Mouse (Mus musculus) midbrain, embryonic 14.5 days (tissue): Measurements from ENCODE around the gene Homer1. TPM values are rescaled to one million over a fixed set of nuclear protein-coding genes. Genes with fewer than 3 reads are reported as not detected.

Source experiments
- ATAC-seq: fragments of 200-750 bp; cut with Nextera tagmentation; 2 replicates; pipeline ENCODE4 v1.8.0; 2017; ENCODE audit warnings: moderate number of reproducible peaks, moderate library complexity; ENCODE audit not compliant: low FRiP score, low TSS enrichment
- DNase-seq: peaks from one replicate; pipeline ENCODE4 v3.0.0-alpha.2; 2015
- H3K27ac ChIP-seq: fragments of 300-500 bp; sonication (generic); replicated peaks from 2 replicates; pipeline ENCODE4 v1.5.1; 2014; ENCODE audit warnings: mild to moderate bottlenecking, low read depth, low read length, moderate library complexity
- H3K27me3 ChIP-seq: fragments of 300-500 bp; sonication (generic); 2 replicates; pipeline ENCODE4 v1.6.1; 2014; ENCODE audit warnings: low read length, control low read depth, mixed read lengths; ENCODE audit not compliant: control insufficient read depth, insufficient read depth
- H3K36me3 ChIP-seq: fragments of 300-500 bp; sonication (generic); 2 replicates; pipeline ENCODE4 v1.6.1; 2014; ENCODE audit warnings: low read length, control low read depth; ENCODE audit not compliant: control insufficient read depth, insufficient read depth
- H3K4me1 ChIP-seq: fragments of 300-500 bp; sonication (generic); 2 replicates; pipeline ENCODE4 v1.6.1; 2014; ENCODE audit warnings: mild to moderate bottlenecking, antibody characterized with exemption, low read length, control low read depth; ENCODE audit not compliant: control insufficient read depth, insufficient read depth
- H3K4me2 ChIP-seq: fragments of 300-500 bp; sonication (generic); 2 replicates; pipeline ENCODE4 v1.6.1; 2014; ENCODE audit warnings: mild to moderate bottlenecking, low read length, moderate library complexity
- H3K4me3 ChIP-seq: fragments of 300-500 bp; sonication (generic); replicated peaks from 2 replicates; pipeline ENCODE4 v1.5.1; 2014; ENCODE audit warnings: low read depth, low read length
- H3K9ac ChIP-seq: fragments of 300-500 bp; sonication (generic); replicated peaks from 2 replicates; pipeline ENCODE4 v1.6.1; 2014; ENCODE audit warnings: mild to moderate bottlenecking, low read length, moderate library complexity
- H3K9me3 ChIP-seq: fragments of 300-500 bp; sonication (generic); 2 replicates; pipeline ENCODE4 v1.6.1; 2016; ENCODE audit warnings: low read length, control low read depth, mixed read lengths; ENCODE audit not compliant: control insufficient read depth
- WGBS: fragments of 180-500 bp; shearing (Covaris S2); extraction: QIAGEN DNeasy Blood & Tissue Kit; methylation state at CpG from one replicate; pipeline ENCODE4 v1.1.7; 2014; 5-methylcytosine and 5-hydroxymethylcytosine counted together
- polyA plus RNA-seq: library from polyadenylated mRNA; unstranded; fragments of >200 nt; fragmentation: Nextera tagmentation; extraction: Ambion mirVana; gene quantifications from 2 replicates; pipeline ENCODE4 v1.2.1, GENCODE M21; 2014

Gene Homer1
- polyA plus RNA-seq, 1 experiment from 2014 or later = 17.1 TPM

DNA sequence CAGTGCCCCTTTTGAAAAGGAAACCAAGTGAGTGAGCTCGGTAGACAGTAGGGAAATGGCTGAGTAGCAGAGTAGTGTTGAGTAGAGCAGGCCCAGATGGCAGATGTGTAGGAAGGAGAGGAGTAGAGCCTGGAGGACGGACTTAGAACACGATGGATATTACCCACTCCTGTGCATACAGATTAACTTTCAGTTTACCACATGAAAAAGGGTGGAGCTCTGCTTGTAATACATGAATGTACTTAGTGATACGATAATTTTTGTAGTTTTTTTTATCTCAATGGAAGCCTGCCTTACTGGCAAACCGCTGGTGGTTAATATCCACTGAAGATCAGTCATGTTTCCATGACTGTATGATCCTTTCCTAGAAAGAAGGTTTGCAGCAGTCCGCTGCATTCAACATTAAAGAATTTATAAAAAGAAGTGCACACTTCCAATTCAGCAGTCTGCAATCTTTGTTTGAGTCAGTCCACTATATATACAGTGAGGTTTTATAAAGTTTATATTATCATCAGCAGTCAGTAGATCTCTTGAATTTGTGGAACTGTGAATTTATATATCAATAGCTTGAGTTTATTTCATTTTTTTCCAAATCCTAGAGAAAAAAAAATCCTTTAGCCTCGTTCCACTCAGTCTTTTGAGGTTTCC is 89.3 kb downstream of the Homer1 start:
- peaks cover 5% of the 10 kb centered on the region; the same call in 1 of the 2 replicates for H3K36me3 ChIP-seq
- H3K27me3 ChIP-seq = no peaks in the 10 kb centered on the region
- no peaks in the 10 kb centered on the region for H3K4me1 ChIP-seq
- no peak for DNase-seq
- H3K9ac ChIP-seq = no peak overlapping the region
- WGBS = 73% methylated on average over 7 of the region's 7 CpGs
- no peaks in the 10 kb centered on the region for H3K9me3 ChIP-seq
- ATAC-seq = no peak
- H3K4me3 ChIP-seq = no peak overlapping the region
- H3K4me2 ChIP-seq = no peak overlapping the region
- no peak overlapping the region for H3K27ac ChIP-seq

GRCm38 (mm10) chr13:93389242-93389625 is 89.8 kb downstream of the Homer1 start:
- no peak overlapping the region for H3K9ac ChIP-seq
- ATAC-seq (no peak), DNase-seq (peak; percentile 8)
- H3K36me3 ChIP-seq = peaks cover 10% of the 10 kb centered on the region; the same call in 1 of the 2 replicates
- no peaks in the 10 kb centered on the region for H3K9me3 ChIP-seq
- H3K4me2 ChIP-seq = no peak overlapping the region
- H3K27ac ChIP-seq = no peak overlapping the region
- 39% methylated on average over 2 of the region's 2 CpGs for WGBS
- no peaks in the 10 kb centered on the region for H3K27me3 ChIP-seq
- no peak overlapping the region for H3K4me3 ChIP-seq
- H3K4me1 ChIP-seq = no peaks in the 10 kb centered on the region

DNA sequence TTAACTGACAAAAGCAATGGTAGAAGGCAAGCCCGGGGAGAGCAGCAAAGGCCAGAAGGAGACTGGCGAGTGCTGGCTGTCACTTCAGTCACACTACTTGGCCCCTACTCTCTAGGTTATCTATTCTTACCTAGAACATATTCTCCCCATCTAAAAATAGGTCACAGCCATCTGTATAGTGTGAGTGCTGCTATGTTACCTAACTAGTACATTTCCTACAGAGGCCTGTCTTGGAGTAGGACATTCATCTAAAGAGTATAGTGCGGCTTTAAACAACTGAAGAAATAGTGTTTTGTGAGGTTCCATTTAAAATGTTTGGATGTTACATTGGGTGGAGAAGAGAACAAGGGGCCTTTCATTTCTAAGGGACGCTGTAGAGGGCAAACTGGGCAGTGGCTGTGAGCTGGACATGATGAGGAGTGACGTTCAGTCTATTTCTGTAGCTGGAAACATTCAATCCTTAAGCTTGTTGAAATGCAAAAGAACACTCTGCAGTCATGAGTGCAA is 100.3 kb downstream of the Homer1 start:
- no peaks in the 10 kb centered on the region for H3K27me3 ChIP-seq
- H3K9ac ChIP-seq = no peak overlapping the region
- H3K4me3 ChIP-seq = no peak overlapping the region
- H3K27ac ChIP-seq = no peak overlapping the region
- H3K4me2 ChIP-seq = no peak overlapping the region
- no peaks in the 10 kb centered on the region for H3K9me3 ChIP-seq
- DNase-seq (no peak), ATAC-seq (no peak)
- 96% methylated on average over 5 of the region's 5 CpGs for WGBS
- H3K36me3 ChIP-seq = peaks cover 14% of the 10 kb centered on the region
- H3K4me1 ChIP-seq = no peaks in the 10 kb centered on the region

DNA sequence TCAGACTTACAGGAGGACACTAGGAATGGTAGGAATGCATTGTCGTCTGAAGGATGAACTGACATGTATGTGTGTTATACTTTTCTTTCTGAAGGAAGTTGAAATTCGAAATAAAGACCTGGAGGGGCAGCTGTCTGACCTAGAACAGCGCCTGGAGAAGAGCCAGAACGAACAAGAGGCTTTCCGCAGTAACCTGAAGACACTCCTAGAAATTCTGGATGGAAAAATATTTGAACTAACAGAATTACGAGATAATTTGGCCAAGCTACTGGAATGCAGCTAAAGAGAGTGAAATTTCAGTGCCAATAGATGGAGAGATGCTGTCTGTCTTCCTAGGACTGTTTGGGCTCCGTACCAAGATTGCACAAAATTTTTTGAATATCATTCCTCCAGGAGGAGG is 102.5 kb downstream of the Homer1 start:
- ATAC-seq (no peak), DNase-seq (no peak)
- Histone ChIP-seq H3K4me3 (no peak overlapping the region), H3K4me1 (no peaks in the 10 kb centered on the region), H3K27ac (no peak overlapping the region), H3K9me3 (no peaks in the 10 kb centered on the region), H3K4me2 (no peak overlapping the region), H3K27me3 (no peaks in the 10 kb centered on the region), H3K36me3 (peaks cover 8% of the 10 kb centered on the region; the same call in 1 of the 2 replicates), H3K9ac (no peak overlapping the region)
- WGBS = 94% methylated on average over 7 of the region's 7 CpGs

DNA sequence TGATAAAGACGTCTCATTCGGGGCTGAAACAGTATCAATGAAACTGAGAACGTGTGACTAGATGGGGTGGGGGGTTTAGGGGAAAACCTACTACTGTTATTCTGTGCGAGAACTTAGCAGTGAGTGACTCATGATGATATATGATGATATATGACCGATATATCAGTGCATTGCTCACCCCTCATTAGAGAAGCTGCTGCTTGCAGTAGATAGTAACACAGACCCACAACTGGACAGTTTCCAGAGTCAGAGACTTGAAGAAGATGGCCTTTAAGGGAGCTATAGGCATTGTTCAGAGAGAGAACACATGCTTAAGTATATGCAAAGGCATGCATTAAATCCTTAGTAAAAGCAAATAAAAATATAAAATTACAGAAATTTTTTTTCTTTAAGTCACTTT is 107.4 kb downstream of the Homer1 start:
- Histone ChIP-seq H3K4me1 (no peaks in the 10 kb centered on the region), H3K4me2 (no peak overlapping the region), H3K4me3 (no peak overlapping the region), H3K9ac (no peak overlapping the region), H3K27me3 (no peaks in the 10 kb centered on the region), H3K9me3 (no peaks in the 10 kb centered on the region), H3K36me3 (peaks cover 4% of the 10 kb centered on the region; the same call in 1 of the 2 replicates), H3K27ac (no peak overlapping the region)
- no peak for ATAC-seq
- no peak for DNase-seq
- WGBS = 94% methylated on average over 5 of the region's 5 CpGs

DNA sequence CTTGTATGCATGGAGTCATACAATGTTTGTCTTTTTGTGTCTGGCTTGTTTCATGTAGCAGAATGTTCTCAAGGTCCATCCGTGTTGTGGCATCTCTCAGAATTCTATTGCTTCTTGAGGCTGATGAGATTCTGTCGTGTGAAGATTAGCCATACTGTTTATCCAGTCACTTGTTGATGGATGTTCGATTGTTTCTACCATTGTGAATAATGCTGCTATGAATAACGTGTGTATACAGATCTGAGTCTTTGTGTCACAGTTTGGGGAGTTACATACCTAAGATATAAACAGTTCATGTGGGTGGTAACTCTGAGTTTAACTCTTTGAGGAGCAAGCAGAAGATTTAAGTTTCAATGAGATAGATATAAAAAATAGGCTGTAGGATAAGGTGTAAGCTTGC is 110.9 kb downstream of the Homer1 start:
- Histone ChIP-seq H3K9ac (no peak overlapping the region), H3K9me3 (no peaks in the 10 kb centered on the region), H3K36me3 (peaks cover 4% of the 10 kb centered on the region; the same call in 1 of the 2 replicates), H3K4me3 (no peak overlapping the region), H3K27ac (no peak overlapping the region), H3K4me2 (no peak overlapping the region), H3K27me3 (no peaks in the 10 kb centered on the region), H3K4me1 (no peaks in the 10 kb centered on the region)
- no peak for ATAC-seq
- WGBS = 89% methylated on average over 4 of the region's 4 CpGs
- no peak for DNase-seq

- no peak overlapping the region for H3K4me3 ChIP-seq
- WGBS = 97% methylated on average over 5 of the region's 5 CpGs
- no peaks in the 10 kb centered on the region for H3K9me3 ChIP-seq
- H3K9ac ChIP-seq = no peak overlapping the region
- ATAC-seq (no peak), DNase-seq (no peak)
- no peaks in the 10 kb centered on the region for H3K36me3 ChIP-seq
- no peaks in the 10 kb centered on the region for H3K27me3 ChIP-seq
- no peaks in the 10 kb centered on the region for H3K4me1 ChIP-seq
- no peak overlapping the region for H3K27ac ChIP-seq
- H3K4me2 ChIP-seq = no peak overlapping the region
These were observed 115.6 kb downstream of the Homer1 start for GRCm38 (mm10) chr13:93415055-93415454.

DNA sequence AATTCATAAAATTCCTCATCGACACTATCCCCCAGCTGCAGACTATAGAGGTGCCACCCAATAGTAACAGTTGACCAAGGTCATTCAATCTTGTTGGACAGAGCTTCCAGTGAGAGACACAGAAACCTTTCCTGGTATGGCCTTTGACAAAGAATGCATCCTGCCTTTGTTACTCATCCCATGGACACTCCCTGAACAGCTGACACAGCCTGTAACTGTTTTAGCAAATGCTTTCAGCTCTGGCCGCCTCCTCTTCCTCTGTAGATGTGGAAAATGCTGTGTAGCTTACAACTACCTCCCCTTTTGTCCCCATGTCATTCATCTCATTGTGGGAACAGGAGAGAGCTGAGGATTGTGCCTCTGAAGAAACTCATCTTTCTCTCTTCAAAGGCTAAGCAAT is 118.9 kb downstream of the Homer1 start:
- Histone ChIP-seq H3K4me2 (no peak overlapping the region), H3K4me3 (no peak overlapping the region), H3K9ac (no peak overlapping the region), H3K4me1 (no peaks in the 10 kb centered on the region), H3K9me3 (no peaks in the 10 kb centered on the region), H3K27ac (no peak overlapping the region), H3K27me3 (no peaks in the 10 kb centered on the region), H3K36me3 (no peaks in the 10 kb centered on the region)
- DNase-seq = no peak
- ATAC-seq = no peak
- 91% methylated on average over 2 of the region's 2 CpGs for WGBS

DNA sequence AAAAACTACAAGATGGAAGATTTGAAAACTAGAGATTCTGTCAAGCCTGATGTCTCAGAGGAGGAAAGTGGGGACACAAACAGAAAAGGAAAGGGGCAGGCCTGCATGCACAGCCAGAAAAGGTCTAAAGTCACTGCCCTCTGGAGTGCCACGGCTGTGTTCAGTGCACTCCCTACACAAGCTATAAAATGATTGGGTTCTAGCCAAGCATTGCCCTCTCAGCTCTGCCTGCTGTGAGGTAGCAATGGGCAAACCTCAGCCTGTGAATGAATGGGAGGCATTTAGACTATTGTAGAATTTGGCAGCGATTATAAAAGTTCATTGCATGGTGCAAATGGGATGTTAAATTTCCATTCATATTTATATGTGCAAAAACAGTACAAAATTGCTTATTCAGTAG is 120.3 kb downstream of the Homer1 start:
- DNase-seq = no peak
- Histone ChIP-seq H3K36me3 (no peaks in the 10 kb centered on the region), H3K9me3 (no peaks in the 10 kb centered on the region), H3K27ac (no peak overlapping the region), H3K27me3 (no peaks in the 10 kb centered on the region), H3K4me2 (no peak overlapping the region), H3K4me1 (no peaks in the 10 kb centered on the region), H3K4me3 (no peak overlapping the region), H3K9ac (no peak overlapping the region)
- WGBS = 68% methylated on average over 2 of the region's 2 CpGs
- no peak for ATAC-seq
